Mouse (Mus musculus) lung, embryonic 14.5 days (tissue): Measurements from ENCODE around the gene Stt3a. TPM values are rescaled to one million over a fixed set of nuclear protein-coding genes. Genes with fewer than 3 reads are reported as not detected.

Source experiments
- ATAC-seq: fragments of 200-750 bp; cut with Nextera tagmentation; 2 replicates; pipeline ENCODE4 v1.8.0; 2017; ENCODE audit warnings: mild to moderate bottlenecking, moderate TSS enrichment, moderate library complexity; ENCODE audit not compliant: insufficient read depth
- DNase-seq: peaks from one replicate; pipeline ENCODE4 v3.0.0-alpha.2; 2015
- H3K27ac ChIP-seq: fragments of 300-500 bp; sonication (generic); 2 replicates; pipeline ENCODE4 v1.5.1; 2014; ENCODE audit warnings: low read depth, mild to moderate bottlenecking, moderate library complexity
- H3K27me3 ChIP-seq: fragments of 300-500 bp; sonication (generic); 2 replicates; pipeline ENCODE4 v1.6.1; 2014; ENCODE audit warnings: low read length, control low read depth; ENCODE audit not compliant: insufficient read depth
- H3K36me3 ChIP-seq: fragments of 300-500 bp; sonication (generic); 2 replicates; pipeline ENCODE4 v1.6.1; 2014; ENCODE audit warnings: control low read depth; ENCODE audit not compliant: insufficient read depth
- H3K4me1 ChIP-seq: fragments of 300-500 bp; sonication (generic); 2 replicates; pipeline ENCODE4 v1.6.1; 2014; ENCODE audit warnings: antibody characterized with exemption, control low read depth; ENCODE audit not compliant: insufficient read depth
- H3K4me2 ChIP-seq: fragments of 300-500 bp; sonication (generic); 2 replicates; pipeline ENCODE4 v1.6.1; 2014; ENCODE audit warnings: mild to moderate bottlenecking
- H3K4me3 ChIP-seq: fragments of 300-500 bp; sonication (generic); 2 replicates; pipeline ENCODE4 v1.5.1; 2014; ENCODE audit warnings: low read depth, low read length
- H3K9ac ChIP-seq: fragments of 300-500 bp; sonication (generic); 2 replicates; pipeline ENCODE4 v1.6.1; 2014
- H3K9me3 ChIP-seq: fragments of 300-500 bp; sonication (generic); 2 replicates; pipeline ENCODE4 v1.6.1; 2016; ENCODE audit warnings: low read depth, low read length, control low read depth
- CTCF ChIP-seq: IDR thresholded peaks from 2 replicates; pipeline ENCODE4 v1.5.1; 2016; ENCODE audit warnings: antibody characterized with exemption, low read depth
- WGBS: fragments of 180-500 bp; shearing (Covaris S2); extraction: QIAGEN DNeasy Blood & Tissue Kit; methylation state at CpG from one replicate; pipeline ENCODE4 v1.1.7; 2014; 5-methylcytosine and 5-hydroxymethylcytosine counted together
- polyA plus RNA-seq: library from polyadenylated mRNA; unstranded; fragments of >200 nt; fragmentation: Nextera tagmentation; extraction: Ambion mirVana; gene quantifications from 2 replicates; pipeline ENCODE4 v1.2.1, GENCODE M21; 2014

Stt3a gene
- polyA plus RNA-seq, 1 experiment from 2014 or later: 243 TPM

GRCm38 (mm10) chr9:36769048-36769413 is 1.6 kb upstream of the Stt3a start:
- Histone ChIP-seq H3K9ac (peak overlapping the region; percentile 84; the same call in 1 of the 2 replicates), H3K4me3 (peak overlapping the region; percentile 96), H3K36me3 (peaks cover 14% of the 10 kb centered on the region), H3K9me3 (no peaks in the 10 kb centered on the region), H3K4me2 (peak overlapping the region; percentile 81), H3K4me1 (no peaks in the 10 kb centered on the region), H3K27ac (no peak overlapping the region), H3K27me3 (no peaks in the 10 kb centered on the region)
- no peak for DNase-seq
- WGBS: 83% methylated on average over 1 of the region's 1 CpGs
- ATAC-seq: no peak
- TF ChIP-seq CTCF: no peak

GRCm38 (mm10) chr9:36768156-36769047 is 923 bp upstream of the Stt3a start:
- no peaks in the 10 kb centered on the region for H3K4me1 ChIP-seq
- H3K27ac ChIP-seq: peak overlapping the region; percentile 93
- H3K9me3 ChIP-seq: no peaks in the 10 kb centered on the region
- peaks cover 19% of the 10 kb centered on the region for H3K36me3 ChIP-seq
- H3K4me3 ChIP-seq: peak overlapping the region; percentile 96
- TF ChIP-seq CTCF: no peak
- no peaks in the 10 kb centered on the region for H3K27me3 ChIP-seq
- WGBS: 12% methylated on average over 25 of the region's 25 CpGs
- peak; percentile 9; the same call in 1 of the 2 replicates for ATAC-seq
- peak overlapping the region; percentile 84 for H3K9ac ChIP-seq
- peak overlapping the region; percentile 81 for H3K4me2 ChIP-seq
- no peak for DNase-seq

GRCm38 (mm10) chr9:36764378-36764777 is 3.1 kb downstream of the Stt3a start:
- H3K4me3 ChIP-seq: no peak overlapping the region
- no peak overlapping the region for H3K9ac ChIP-seq
- H3K27me3 ChIP-seq: no peaks in the 10 kb centered on the region
- 93% methylated on average over 1 of the region's 1 CpGs for WGBS
- ATAC-seq: no peak
- H3K4me2 ChIP-seq: no peak overlapping the region
- H3K27ac ChIP-seq: no peak overlapping the region
- no peak for DNase-seq
- peaks cover 40% of the 10 kb centered on the region for H3K36me3 ChIP-seq
- H3K9me3 ChIP-seq: no peaks in the 10 kb centered on the region
- TF ChIP-seq CTCF: no peak
- no peaks in the 10 kb centered on the region for H3K4me1 ChIP-seq

GRCm38 (mm10) chr9:36727034-36727755 is 40.3 kb downstream of the Stt3a start, which contains the start of gene Chek1:
TSS of gene Chek1 (minus strand) at chr9:36727065.
- Histone ChIP-seq H3K4me2 (peak within 1 kb of the TSS; percentile 58), H3K9ac (peak within 1 kb of the TSS; percentile 68), H3K4me1 (peaks cover 4% of the 10 kb centered on the region; the same call in 1 of the 2 replicates), H3K4me3 (peak within 1 kb of the TSS; percentile 61), H3K36me3 (peaks cover 29% of the 10 kb centered on the region), H3K9me3 (no peaks in the 10 kb centered on the region), H3K27ac (peak within 1 kb of the TSS; percentile 92), H3K27me3 (no peaks in the 10 kb centered on the region)
- ATAC-seq (peak; percentile 12), DNase-seq (peak; percentile 3)
- no peak for TF ChIP-seq CTCF
- WGBS: 2% methylated on average over 12 of the region's 12 CpGs

- Histone ChIP-seq H3K9ac (peak overlapping the region; percentile 68), H3K36me3 (peaks cover 31% of the 10 kb centered on the region), H3K4me2 (peak overlapping the region; percentile 58), H3K4me1 (peaks cover 4% of the 10 kb centered on the region; the same call in 1 of the 2 replicates), H3K27me3 (no peaks in the 10 kb centered on the region), H3K4me3 (peak overlapping the region; percentile 61), H3K27ac (peak overlapping the region; percentile 92), H3K9me3 (no peaks in the 10 kb centered on the region)
- TF ChIP-seq CTCF: no peak
- ATAC-seq (peak; percentile 97), DNase-seq (peak; percentile 97)
- WGBS: under 1% methylated on average over 53 of the region's 53 CpGs
Observed at GRCm38 (mm10) chr9:36726131-36727033, 41.1 kb downstream of the Stt3a start.

GRCm38 (mm10) chr9:36716624-36717023 is 50.9 kb downstream of the Stt3a start:
- Histone ChIP-seq H3K4me2 (no peak overlapping the region), H3K4me1 (no peaks in the 10 kb centered on the region), H3K36me3 (peaks cover 52% of the 10 kb centered on the region), H3K9ac (no peak overlapping the region), H3K27ac (no peak overlapping the region), H3K4me3 (no peak overlapping the region), H3K27me3 (no peaks in the 10 kb centered on the region), H3K9me3 (no peaks in the 10 kb centered on the region)
- no peak for DNase-seq
- peak; percentile 6; the same call in 1 of the 2 replicates for TF ChIP-seq CTCF
- no peak for ATAC-seq
- 70% methylated on average over 3 of the region's 3 CpGs for WGBS
